Mouse (Mus musculus) inflammation-experienced regulatory T-cells (primary cell): ENCODE measurements around the gene Btbd35f16. TPM values are rescaled to one million over a fixed set of nuclear protein-coding genes. Genes with fewer than 3 reads are reported as not detected.

Experiments used
- polyA plus RNA-seq, 2 experiments: library from polyadenylated mRNA; unstranded; fragments of 100-300 nt; shearing (Covaris generic); gene quantifications; one replicate each; pipeline ENCODE4 v1.2.1; 2017

Gene Btbd35f16
- polyA plus RNA-seq: not detected

DNA sequence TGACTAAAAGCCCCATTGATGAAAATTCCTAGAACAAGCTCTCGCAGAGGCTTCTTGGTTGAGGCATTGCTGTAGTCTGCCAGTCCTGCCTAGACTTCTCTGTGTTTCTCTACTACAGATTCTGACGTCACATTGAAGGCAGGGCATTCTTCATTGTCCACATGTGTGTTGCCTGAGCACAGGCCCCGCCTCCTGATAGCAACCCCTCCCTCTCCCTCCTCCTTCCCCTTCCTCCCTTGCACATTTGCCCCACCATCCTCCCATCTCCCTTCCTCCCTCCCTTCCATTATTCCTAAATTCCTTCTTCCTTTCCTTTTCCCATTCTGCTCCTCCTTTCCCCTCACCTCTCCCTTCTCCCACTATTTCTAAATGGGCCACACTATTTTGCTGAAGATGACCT is at the start of gene Btbd35f16:
TSS of gene Btbd35f16 (minus strand) at position 101 of the 400 bp plus-strand sequence.

Other genes with a start within 250 kb of the Btbd35f16 start
- gene Btbd35f10, start 204.1 kb downstream of the Btbd35f16 start, polyA plus RNA-seq: not detected
- gene Btbd35f3, start 80.7 kb upstream of the Btbd35f16 start, polyA plus RNA-seq: not detected
- under 1 TPM in 1 of 2 experiments, not detected in 1; 0.55 TPM for gene Btbd35f28, start 239.6 kb upstream of the Btbd35f16 start, polyA plus RNA-seq